Mouse (Mus musculus) heart, adult 2 months (tissue): ENCODE data around the gene Jmjd6.

Source experiments
- CTCF ChIP-seq: fragments of 200-600 bp; IDR thresholded peaks from 2 replicates; pipeline ENCODE4 v1.8.1; 2022; ENCODE audit warnings: antibody characterized with exemption, mild to moderate bottlenecking, moderate library complexity
- EP300 ChIP-seq: fragments of 200-500 bp; IDR thresholded peaks from 2 replicates; pipeline ENCODE4 v1.6.1; 2011; ENCODE audit warnings: low read depth, low read length, control low read depth; ENCODE audit not compliant: insufficient read depth

GRCm38 (mm10) chr11:116819932-116820593 is 23.2 kb downstream of the Jmjd6 start:
- no peak for TF ChIP-seq CTCF
- no peak for TF ChIP-seq EP300
